Mouse (Mus musculus): ENCODE data around the gene Aff3.

DNA sequence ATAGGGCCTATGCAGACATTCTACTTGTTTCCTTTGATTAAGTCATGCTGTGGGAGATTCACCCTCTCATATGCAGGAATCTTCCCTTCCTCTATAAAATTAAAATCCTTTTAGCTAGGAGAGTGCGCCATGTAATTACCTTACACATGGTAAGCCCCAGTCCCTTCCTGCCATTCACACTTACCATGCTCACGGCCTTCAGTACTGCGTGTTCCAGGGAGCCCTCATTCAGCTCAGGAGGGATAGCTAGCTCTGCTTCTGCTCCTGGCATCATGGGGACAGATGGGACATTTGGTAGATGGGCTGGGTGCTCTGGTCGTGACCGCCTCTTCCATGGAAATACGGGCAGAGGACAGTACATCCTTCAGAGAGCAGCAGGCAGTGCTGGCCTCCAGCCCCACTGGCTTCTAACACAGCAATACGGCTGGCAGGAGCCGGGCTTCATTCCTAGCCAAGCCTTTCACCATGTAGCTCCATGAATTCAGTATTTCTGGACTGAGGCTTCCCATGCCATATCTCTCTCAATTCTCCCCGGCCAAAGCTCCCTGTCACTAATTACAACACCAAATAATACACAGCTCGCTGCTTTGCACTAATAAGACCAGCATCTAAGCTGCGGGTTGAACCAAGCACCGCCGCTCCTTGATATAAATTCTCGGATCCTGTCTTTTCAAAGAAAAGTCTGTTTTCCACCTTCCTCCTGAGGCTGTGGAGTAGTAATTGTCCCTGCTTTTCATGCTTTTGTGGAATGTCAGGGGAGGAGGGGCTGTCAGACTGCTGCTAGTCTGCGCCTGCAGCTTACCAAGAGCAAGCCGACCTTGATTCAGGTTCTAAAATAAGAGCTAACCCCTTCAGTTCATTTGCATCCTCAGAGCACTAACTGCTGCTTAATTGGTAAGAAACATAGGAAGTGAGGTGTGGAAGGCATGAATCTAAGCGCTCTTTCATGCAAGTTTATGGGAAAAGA is 464.8 kb downstream of the Aff3 start:
- no peak for TF ChIP-seq CTCF (IDR thresholded peaks at IDR 0.05; ENCODE audit: insufficient read depth, low read depth, low read length)
- no peak for TF ChIP-seq POLR2A (IDR thresholded peaks at IDR 0.05; ENCODE audit: insufficient read depth, low read depth, low read length)
